Mouse (Mus musculus): Measurements from ENCODE around the gene Cab39. TPM values are rescaled to one million over a fixed set of nuclear protein-coding genes. Genes with fewer than 3 reads are reported as not detected.
A peak's percentile ranks its signal among the peaks of the same experiment; 100 is the strongest.

Cab39 gene
- polyA plus RNA-seq, 1 experiment from 2014 or later, result 37.3 TPM

- peaks cover 25% of the 10 kb centered on the region for H3K36me3 ChIP-seq (ENCODE audit: insufficient read depth, low read length)
- no peaks in the 10 kb centered on the region for H3K27me3 ChIP-seq (replicated peaks; ENCODE audit: insufficient read depth, low read length)
- TF ChIP-seq EP300 (IDR thresholded peaks at IDR 0.05), result no peak
- no peak for TF ChIP-seq CTCF (IDR thresholded peaks at IDR 0.05)
- no peak overlapping the region for H3K4me2 ChIP-seq (replicated peaks; ENCODE audit: low read depth, low read length)
- no peak for DNase-seq (ENCODE audit: low spot score)
- no peak for ATAC-seq
- no peak overlapping the region for H3K9ac ChIP-seq (replicated peaks; ENCODE audit: low read depth)
- H3K4me3 ChIP-seq (ENCODE audit: low read depth, low read length), result no peak overlapping the region
- no peaks in the 10 kb centered on the region for H3K9me3 ChIP-seq (ENCODE audit: low read length)
- no peaks in the 10 kb centered on the region for H3K4me1 ChIP-seq (ENCODE audit: insufficient read depth, low read depth, low read length)
- H3K27ac ChIP-seq (ENCODE audit: low read length), result no peak overlapping the region
- WGBS, result 67% methylated on average over 3 of the region's 3 CpGs
Measured at GRCm38 (mm10) chr1:85845476-85845875, 52.2 kb downstream of the Cab39 start.

GRCm38 (mm10) chr1:85849016-85849415 lies 55.8 kb downstream of the Cab39 start:
- Histone ChIP-seq H3K4me1 (ENCODE audit: insufficient read depth, low read depth, low read length) (no peaks in the 10 kb centered on the region), H3K4me3 (ENCODE audit: low read depth, low read length) (no peak overlapping the region), H3K9me3 (ENCODE audit: low read length) (no peaks in the 10 kb centered on the region), H3K4me2 (replicated peaks; ENCODE audit: low read depth, low read length) (no peak overlapping the region), H3K36me3 (ENCODE audit: insufficient read depth, low read length) (peaks cover 15% of the 10 kb centered on the region), H3K27me3 (replicated peaks; ENCODE audit: insufficient read depth, low read length) (no peaks in the 10 kb centered on the region), H3K9ac (replicated peaks; ENCODE audit: low read depth) (no peak overlapping the region), H3K27ac (ENCODE audit: low read length) (no peak overlapping the region)
- DNase-seq (ENCODE audit: low spot score) (no peak), ATAC-seq (no peak)
- TF ChIP-seq EP300 (IDR thresholded peaks at IDR 0.05) (no peak), CTCF (IDR thresholded peaks at IDR 0.05) (no peak)
- WGBS, result 90% methylated on average over 14 of the region's 14 CpGs

GRCm38 (mm10) chr1:85850851-85851250 lies 57.6 kb downstream of the Cab39 start:
- peaks cover 8% of the 10 kb centered on the region for H3K36me3 ChIP-seq (ENCODE audit: insufficient read depth, low read length)
- H3K27me3 ChIP-seq (replicated peaks; ENCODE audit: insufficient read depth, low read length), result no peaks in the 10 kb centered on the region
- no peaks in the 10 kb centered on the region for H3K4me1 ChIP-seq (ENCODE audit: insufficient read depth, low read depth, low read length)
- TF ChIP-seq EP300 (IDR thresholded peaks at IDR 0.05) (no peak), CTCF (IDR thresholded peaks at IDR 0.05) (no peak)
- DNase-seq (ENCODE audit: low spot score), result no peak
- no peak overlapping the region for H3K27ac ChIP-seq (ENCODE audit: low read length)
- ATAC-seq, result no peak
- H3K9me3 ChIP-seq (ENCODE audit: low read length), result no peaks in the 10 kb centered on the region
- H3K4me2 ChIP-seq (replicated peaks; ENCODE audit: low read depth, low read length), result no peak overlapping the region
- no peak overlapping the region for H3K9ac ChIP-seq (replicated peaks; ENCODE audit: low read depth)
- no peak overlapping the region for H3K4me3 ChIP-seq (ENCODE audit: low read depth, low read length)
- WGBS, result 81% methylated on average over 5 of the region's 5 CpGs

GRCm38 (mm10) chr1:85852996-85853689 lies 59.9 kb downstream of the Cab39 start:
- ATAC-seq, result peak; percentile 81
- peak; percentile 90 for DNase-seq (ENCODE audit: low spot score)
- no peaks in the 10 kb centered on the region for H3K27me3 ChIP-seq (replicated peaks; ENCODE audit: insufficient read depth, low read length)
- H3K36me3 ChIP-seq (ENCODE audit: insufficient read depth, low read length), result peaks cover 7% of the 10 kb centered on the region
- H3K4me1 ChIP-seq (ENCODE audit: insufficient read depth, low read depth, low read length), result no peaks in the 10 kb centered on the region
- no peak overlapping the region for H3K9ac ChIP-seq (replicated peaks; ENCODE audit: low read depth)
- no peak overlapping the region for H3K4me2 ChIP-seq (replicated peaks; ENCODE audit: low read depth, low read length)
- TF ChIP-seq CTCF (IDR thresholded peaks at IDR 0.05) (peak; percentile 100), EP300 (IDR thresholded peaks at IDR 0.05) (no peak)
- WGBS, result 75% methylated on average over 2 of the region's 2 CpGs
- no peak overlapping the region for H3K27ac ChIP-seq (ENCODE audit: low read length)
- no peak overlapping the region for H3K4me3 ChIP-seq (ENCODE audit: low read depth, low read length)
- H3K9me3 ChIP-seq (ENCODE audit: low read length), result no peaks in the 10 kb centered on the region

- Histone ChIP-seq H3K27me3 (replicated peaks; ENCODE audit: insufficient read depth, low read length) (no peaks in the 10 kb centered on the region), H3K9me3 (ENCODE audit: low read length) (no peaks in the 10 kb centered on the region), H3K9ac (replicated peaks; ENCODE audit: low read depth) (no peak overlapping the region), H3K27ac (ENCODE audit: low read length) (no peak overlapping the region), H3K4me1 (ENCODE audit: insufficient read depth, low read depth, low read length) (no peaks in the 10 kb centered on the region), H3K4me2 (replicated peaks; ENCODE audit: low read depth, low read length) (no peak overlapping the region), H3K36me3 (ENCODE audit: insufficient read depth, low read length) (no peaks in the 10 kb centered on the region; the same call in 1 of the 2 replicates), H3K4me3 (ENCODE audit: low read depth, low read length) (no peak overlapping the region)
- TF ChIP-seq CTCF (IDR thresholded peaks at IDR 0.05), result no peak
- TF ChIP-seq EP300 (IDR thresholded peaks at IDR 0.05), result no peak
- ATAC-seq, result no peak
- DNase-seq (ENCODE audit: low spot score), result no peak
- WGBS, result 95% methylated on average over 2 of the region's 2 CpGs
Measured at GRCm38 (mm10) chr1:85853865-85854264, 60.6 kb downstream of the Cab39 start.

GRCm38 (mm10) chr1:85854475-85854874 lies 61.2 kb downstream of the Cab39 start:
- Histone ChIP-seq H3K4me2 (replicated peaks; ENCODE audit: low read depth, low read length) (no peak overlapping the region), H3K9ac (replicated peaks; ENCODE audit: low read depth) (no peak overlapping the region), H3K4me1 (ENCODE audit: insufficient read depth, low read depth, low read length) (no peaks in the 10 kb centered on the region), H3K27me3 (replicated peaks; ENCODE audit: insufficient read depth, low read length) (no peaks in the 10 kb centered on the region), H3K4me3 (ENCODE audit: low read depth, low read length) (no peak overlapping the region), H3K27ac (ENCODE audit: low read length) (no peak overlapping the region), H3K9me3 (ENCODE audit: low read length) (no peaks in the 10 kb centered on the region), H3K36me3 (ENCODE audit: insufficient read depth, low read length) (no peaks in the 10 kb centered on the region; the same call in 1 of the 2 replicates)
- ATAC-seq, result no peak
- 63% methylated on average over 2 of the region's 2 CpGs for WGBS
- DNase-seq (ENCODE audit: low spot score), result no peak
- TF ChIP-seq EP300 (IDR thresholded peaks at IDR 0.05), result no peak
- TF ChIP-seq CTCF (IDR thresholded peaks at IDR 0.05), result peak; percentile 32; the same call in 1 of the 2 replicates

All from lung, postnatal 0 days (tissue).